Mouse (Mus musculus): ENCODE results near the gene Pyy. TPM values are rescaled to one million over a fixed set of nuclear protein-coding genes. Genes with fewer than 3 reads are reported as not detected.
A peak's percentile ranks its signal among the peaks of the same experiment; 100 is the strongest.

Pyy gene
- polyA plus RNA-seq (2016; fragmentation: Nextera tagmentation; extraction: Ambion mirVana) = not detected in 2 replicates

DNA sequence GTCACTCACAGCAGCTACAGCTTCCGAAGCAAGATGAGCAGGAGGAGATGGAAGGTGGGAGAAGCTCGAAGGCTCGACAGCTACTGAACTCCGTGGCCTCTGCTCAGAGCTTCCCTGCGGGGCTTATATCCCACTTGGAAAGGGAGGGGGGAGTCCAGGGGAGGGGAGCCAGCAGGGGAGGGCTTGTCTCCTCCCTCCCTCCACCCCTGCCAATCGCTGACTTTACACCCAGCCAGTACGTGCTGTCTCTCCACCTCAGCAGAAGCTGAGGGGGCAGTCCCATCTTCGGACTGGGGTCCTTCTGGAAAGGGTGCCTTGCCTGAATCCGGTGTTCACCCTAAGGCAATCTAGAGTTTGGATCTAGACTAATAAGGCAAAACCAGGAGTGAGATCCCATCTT, at the start of gene Pyy:
Pyy (minus strand) TSS at position 101 of the 400 bp plus-strand sequence.
- H3K27me3 ChIP-seq = peaks cover 66% of the 10 kb centered on the region
- no peaks in the 10 kb centered on the region for H3K36me3 ChIP-seq
- H3K9ac ChIP-seq (replicated peaks) = no peak within 1 kb of the TSS
- no peak for ATAC-seq (ENCODE audit: low FRiP score, low read depth)
- 12% methylated on average over 9 of the region's 9 CpGs for WGBS
- 0 out of 2 replicates have a peak within 1 kb of the TSS, but pooled peaks have one; percentile 9 for H3K4me3 ChIP-seq
- no peaks in the 10 kb centered on the region for H3K9me3 ChIP-seq
- no peak within 1 kb of the TSS for H3K27ac ChIP-seq (replicated peaks)
- peaks cover 3% of the 10 kb centered on the region; the same call in 1 of the 2 replicates for H3K4me1 ChIP-seq
- no peak within 1 kb of the TSS for H3K4me2 ChIP-seq (replicated peaks)

DNA sequence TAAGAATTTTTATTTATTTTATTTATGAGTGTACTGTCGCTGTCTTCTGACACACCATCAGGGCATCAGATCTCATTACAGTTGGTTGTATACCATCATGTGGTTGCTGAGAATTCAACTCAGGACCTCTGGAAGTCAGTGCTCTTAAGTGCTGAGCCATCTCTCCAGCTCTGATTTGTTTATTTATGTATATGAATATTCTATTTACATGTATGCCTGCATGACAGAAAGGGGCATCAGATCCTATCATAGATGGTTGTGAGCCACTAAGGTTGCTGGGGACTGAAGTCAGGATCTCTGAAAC, 49.1 kb upstream of the Pyy start:
- WGBS = 9% methylated on average over 1 of the region's 1 CpGs
- Histone ChIP-seq H3K9ac (replicated peaks) (no peak overlapping the region), H3K27ac (replicated peaks) (no peak overlapping the region), H3K4me2 (replicated peaks) (0 out of 2 replicates have a peak overlapping the region, but pooled peaks have one; percentile 89), H3K36me3 (peaks cover 30% of the 10 kb centered on the region), H3K9me3 (no peaks in the 10 kb centered on the region), H3K27me3 (no peaks in the 10 kb centered on the region), H3K4me1 (peaks cover 13% of the 10 kb centered on the region), H3K4me3 (no peak overlapping the region)
- 0 out of 2 replicates have a peak, but pooled peaks have one; percentile 2 for ATAC-seq (ENCODE audit: low FRiP score, low read depth)

DNA sequence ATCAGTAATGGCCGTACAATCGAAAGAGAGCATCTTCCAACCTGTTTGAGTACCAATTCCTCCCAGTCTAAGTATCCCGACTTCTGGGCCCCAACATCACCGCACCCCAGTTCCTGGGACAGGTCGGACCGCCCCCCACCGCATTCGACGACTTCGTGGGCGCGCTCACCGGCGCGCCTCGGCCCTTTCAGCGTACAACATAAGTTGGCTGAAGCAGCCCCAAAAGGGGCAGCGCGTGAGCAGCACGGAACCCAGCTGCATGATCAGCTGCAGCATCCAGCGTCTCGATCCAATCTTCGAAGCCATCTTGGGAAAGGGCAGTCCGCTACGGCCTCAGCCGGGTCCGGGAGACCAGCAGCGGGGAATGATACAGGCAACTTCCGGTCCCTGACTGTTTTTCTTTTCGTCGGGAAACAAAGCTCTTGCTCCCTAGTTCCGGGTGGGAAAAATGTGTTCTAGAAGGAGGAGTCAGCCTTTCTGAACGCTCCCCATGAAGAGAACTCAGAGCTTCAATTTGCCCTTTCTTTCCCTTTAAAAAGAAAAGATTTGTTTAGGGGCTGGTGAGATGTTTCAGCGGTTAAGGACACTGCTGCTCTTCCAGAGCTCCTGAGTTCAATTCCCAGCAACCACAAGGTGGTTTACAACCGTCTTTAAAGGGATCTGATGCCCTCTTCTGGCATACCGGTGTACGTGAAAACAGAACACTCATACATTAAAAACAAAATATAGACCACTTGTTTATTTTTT, 48.6 kb upstream of the Pyy start, which contains the start of gene Tmem101:
Tmem101 (minus strand) TSS at position 366 of the 747 bp plus-strand sequence.
- no peaks in the 10 kb centered on the region for H3K27me3 ChIP-seq
- under 1% methylated on average over 37 of the region's 37 CpGs for WGBS
- H3K4me3 ChIP-seq = peak within 1 kb of the TSS; percentile 63
- H3K9me3 ChIP-seq = no peaks in the 10 kb centered on the region
- peak; percentile 85 for ATAC-seq (ENCODE audit: low FRiP score, low read depth)
- peak within 1 kb of the TSS; percentile 89 for H3K4me2 ChIP-seq (replicated peaks)
- peak within 1 kb of the TSS; percentile 76 for H3K9ac ChIP-seq (replicated peaks)
- H3K4me1 ChIP-seq = peaks cover 13% of the 10 kb centered on the region
- H3K27ac ChIP-seq (replicated peaks) = peak within 1 kb of the TSS; percentile 72
- H3K36me3 ChIP-seq = peaks cover 26% of the 10 kb centered on the region

DNA sequence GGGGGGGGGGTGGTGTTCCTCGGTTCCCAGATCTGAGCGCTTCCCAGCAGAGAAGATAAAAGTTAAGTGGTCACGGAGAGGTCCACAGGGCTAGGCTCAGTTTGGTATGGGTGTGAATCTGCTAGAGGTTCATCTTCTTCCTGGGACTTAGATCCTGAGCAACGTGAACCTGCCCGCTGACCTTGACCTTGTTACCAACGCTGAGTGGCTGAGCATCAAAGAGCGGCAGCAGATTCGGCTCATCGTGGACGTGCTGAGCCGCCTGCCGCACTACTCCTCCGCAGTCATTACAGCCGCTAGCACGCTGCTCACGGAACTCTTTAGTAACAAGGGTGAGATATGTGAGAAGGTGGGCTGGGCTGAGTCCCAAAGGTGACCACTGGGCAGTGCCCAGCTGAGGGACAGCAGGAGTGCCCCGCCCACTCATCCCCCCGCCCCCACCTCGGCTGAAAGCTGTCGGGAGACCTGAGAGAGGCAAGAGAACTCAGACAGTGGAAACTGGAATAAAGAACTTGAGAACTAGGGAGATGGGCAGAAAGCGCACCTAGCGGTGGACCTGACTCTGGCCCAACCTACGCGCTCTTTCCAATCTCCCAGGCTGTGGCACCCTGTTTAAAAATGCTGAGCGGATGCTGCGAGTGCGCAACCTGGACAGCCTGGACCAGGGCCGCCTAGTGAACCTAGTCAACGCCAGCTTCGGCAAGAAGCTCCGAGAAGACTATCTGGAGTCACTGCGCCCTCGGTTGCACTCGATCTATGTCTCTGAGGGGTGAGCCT, 39.8 kb upstream of the Pyy start:
- Histone ChIP-seq H3K36me3 (0 out of 2 replicates have a peak, but pooled peaks cover under 1% of the 10 kb centered on the region), H3K27ac (replicated peaks) (no peak overlapping the region), H3K4me2 (replicated peaks) (no peak overlapping the region), H3K9me3 (no peaks in the 10 kb centered on the region), H3K27me3 (peaks cover 74% of the 10 kb centered on the region), H3K9ac (replicated peaks) (no peak overlapping the region), H3K4me1 (peaks cover 16% of the 10 kb centered on the region; the same call in 1 of the 2 replicates), H3K4me3 (no peak overlapping the region)
- 14% methylated on average over 34 of the region's 34 CpGs for WGBS
- no peak for ATAC-seq (ENCODE audit: low FRiP score, low read depth)

DNA sequence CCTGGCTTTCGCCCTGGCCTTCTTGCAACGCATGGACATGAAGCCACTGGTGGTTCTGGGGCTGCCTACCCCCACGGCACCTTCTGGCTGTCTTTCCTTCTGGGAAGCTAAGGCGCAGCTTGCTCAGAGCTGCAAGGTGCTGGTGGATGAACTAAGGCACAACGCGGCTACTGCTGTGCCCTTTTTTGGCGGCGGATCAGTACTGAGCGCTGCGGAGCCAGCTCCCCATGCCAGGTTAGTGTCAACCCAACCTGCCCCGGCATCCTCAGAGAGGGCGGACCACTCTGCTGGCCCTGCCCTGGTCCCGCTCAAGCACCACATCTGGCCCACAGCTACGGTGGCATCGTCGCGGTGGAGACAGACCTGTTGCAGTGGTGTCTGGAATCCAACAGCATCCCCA, 38.9 kb upstream of the Pyy start:
- WGBS = 10% methylated on average over 17 of the region's 17 CpGs
- Histone ChIP-seq H3K36me3 (no peaks in the 10 kb centered on the region), H3K9me3 (no peaks in the 10 kb centered on the region), H3K27ac (replicated peaks) (no peak overlapping the region), H3K4me1 (peaks cover 16% of the 10 kb centered on the region; the same call in 1 of the 2 replicates), H3K4me2 (replicated peaks) (no peak overlapping the region), H3K27me3 (peaks cover 78% of the 10 kb centered on the region), H3K4me3 (no peak overlapping the region), H3K9ac (replicated peaks) (no peak overlapping the region)
- ATAC-seq (ENCODE audit: low FRiP score, low read depth) = no peak

DNA sequence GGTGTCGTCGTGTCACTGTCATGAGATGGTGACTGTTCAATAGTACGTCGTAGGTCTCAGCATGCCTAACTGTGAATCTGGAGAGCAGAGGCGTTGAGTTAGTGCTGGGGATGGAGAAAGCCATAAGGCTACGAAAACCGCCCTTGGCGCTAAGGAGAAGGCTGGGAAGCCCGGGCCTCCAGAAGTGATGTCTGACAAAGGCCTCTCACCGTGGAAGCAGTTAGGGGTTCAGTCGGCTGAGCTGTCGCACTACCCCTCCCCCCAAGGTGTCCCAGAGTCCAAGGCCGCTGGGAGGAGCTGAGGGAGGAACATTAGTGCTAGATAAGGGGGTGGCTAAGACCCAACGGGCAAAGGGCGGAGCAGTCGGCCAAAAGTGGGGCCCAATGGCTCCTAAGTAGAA, 38.4 kb upstream of the Pyy start:
- H3K9ac ChIP-seq (replicated peaks) = no peak overlapping the region
- H3K36me3 ChIP-seq = no peaks in the 10 kb centered on the region
- H3K27me3 ChIP-seq = peaks cover 78% of the 10 kb centered on the region
- H3K4me1 ChIP-seq = peaks cover 16% of the 10 kb centered on the region; the same call in 1 of the 2 replicates
- peak overlapping the region; percentile 42 for H3K4me2 ChIP-seq (replicated peaks)
- no peak overlapping the region for H3K27ac ChIP-seq (replicated peaks)
- 4% methylated on average over 16 of the region's 16 CpGs for WGBS
- no peak overlapping the region for H3K4me3 ChIP-seq
- ATAC-seq (ENCODE audit: low FRiP score, low read depth) = no peak
- no peaks in the 10 kb centered on the region for H3K9me3 ChIP-seq

DNA sequence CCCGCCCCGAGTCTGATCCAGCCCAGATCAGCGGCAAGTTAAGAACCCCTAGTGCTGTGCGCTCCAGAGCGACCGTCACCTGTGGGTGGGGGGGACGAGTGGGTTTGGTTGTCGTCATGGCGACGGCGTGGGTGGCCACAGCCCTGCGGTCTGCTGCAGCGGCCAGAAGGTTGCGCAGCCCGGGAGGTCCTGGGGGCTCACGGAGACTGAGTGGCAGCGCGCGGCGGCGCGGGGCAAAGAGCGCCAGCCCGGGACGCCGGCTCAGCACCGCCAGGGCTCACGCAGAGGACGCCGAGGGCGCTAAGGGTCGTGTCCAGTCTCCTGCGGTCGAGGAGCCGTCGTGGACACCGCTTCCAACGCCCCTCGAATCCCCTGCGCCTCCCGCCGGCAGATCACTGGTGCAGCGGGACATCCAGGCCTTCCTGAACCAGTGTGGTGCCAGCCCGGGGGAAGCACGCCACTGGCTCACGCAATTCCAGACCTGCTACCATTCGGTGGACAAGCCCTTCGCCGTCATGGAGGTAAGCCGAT, 37.9 kb upstream of the Pyy start, which contains the start of gene Nags:
Nags (plus strand) TSS at position 43 of the 531 bp plus-strand sequence.
- Histone ChIP-seq H3K27ac (replicated peaks) (no peak within 1 kb of the TSS), H3K9me3 (no peaks in the 10 kb centered on the region), H3K4me2 (replicated peaks) (peak within 1 kb of the TSS; percentile 42), H3K4me1 (peaks cover 16% of the 10 kb centered on the region; the same call in 1 of the 2 replicates), H3K4me3 (peak within 1 kb of the TSS; percentile 27), H3K36me3 (no peaks in the 10 kb centered on the region), H3K9ac (replicated peaks) (0 out of 2 replicates have a peak within 1 kb of the TSS, but pooled peaks have one; percentile 11), H3K27me3 (peaks cover 78% of the 10 kb centered on the region)
- 1% methylated on average over 46 of the region's 50 CpGs for WGBS
- no peak for ATAC-seq (ENCODE audit: low FRiP score, low read depth)

DNA sequence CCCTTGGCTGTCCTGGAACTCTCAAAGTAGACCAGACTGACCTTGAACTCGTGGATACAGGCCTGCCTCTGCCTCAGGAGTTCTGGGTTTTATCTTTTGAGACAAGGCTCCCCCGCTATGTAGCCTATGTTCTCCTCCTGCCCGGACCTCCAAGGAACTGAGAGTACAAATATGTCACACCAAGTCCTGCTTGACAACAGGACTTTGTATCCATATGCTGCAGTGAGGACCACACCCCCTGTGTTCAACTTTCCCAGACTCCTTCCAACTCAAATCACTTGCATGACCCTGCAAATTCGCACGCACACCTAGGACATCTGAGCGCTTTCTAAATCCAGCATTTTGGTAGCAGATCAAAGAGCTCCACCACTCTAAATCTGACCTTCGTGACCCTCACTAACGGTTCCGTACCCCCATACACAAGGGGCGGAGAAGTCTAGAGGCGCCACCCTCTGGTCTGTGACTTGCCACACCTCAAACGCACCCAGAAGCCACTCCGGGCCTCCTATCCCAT, 37.4 kb upstream of the Pyy start:
- H3K4me2 ChIP-seq (replicated peaks) = peak overlapping the region; percentile 42
- peaks cover 16% of the 10 kb centered on the region; the same call in 1 of the 2 replicates for H3K4me1 ChIP-seq
- H3K36me3 ChIP-seq = no peaks in the 10 kb centered on the region
- H3K9me3 ChIP-seq = no peaks in the 10 kb centered on the region
- no peak overlapping the region for H3K9ac ChIP-seq (replicated peaks)
- H3K27ac ChIP-seq (replicated peaks) = no peak overlapping the region
- 25% methylated on average over 13 of the region's 13 CpGs for WGBS
- no peak for ATAC-seq (ENCODE audit: low FRiP score, low read depth)
- H3K4me3 ChIP-seq = peak overlapping the region; percentile 27; the same call in 1 of the 2 replicates
- peaks cover 78% of the 10 kb centered on the region for H3K27me3 ChIP-seq

DNA sequence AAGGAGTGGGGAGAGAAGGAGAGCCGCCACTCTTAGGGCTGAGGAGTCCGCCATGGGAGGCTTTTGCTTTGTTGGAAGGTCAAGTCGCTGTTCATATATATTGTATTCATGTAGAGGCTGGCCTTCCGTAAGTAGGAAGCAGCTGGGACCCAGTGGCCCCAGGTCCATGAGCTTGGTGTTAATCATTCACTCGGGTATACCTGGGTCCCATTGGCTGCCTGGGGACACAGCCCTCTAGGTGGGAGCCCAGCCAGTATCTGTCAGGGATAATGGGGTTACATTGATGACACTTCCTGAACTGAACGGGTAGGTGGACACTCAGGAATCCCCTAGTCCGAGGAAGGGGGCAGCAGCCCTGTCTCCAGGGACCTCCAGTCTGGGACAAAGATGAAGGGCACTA, 34.7 kb upstream of the Pyy start:
- Histone ChIP-seq H3K27ac (replicated peaks) (no peak overlapping the region), H3K36me3 (no peaks in the 10 kb centered on the region), H3K4me2 (replicated peaks) (no peak overlapping the region), H3K27me3 (peaks cover 60% of the 10 kb centered on the region), H3K4me1 (peaks cover 16% of the 10 kb centered on the region; the same call in 1 of the 2 replicates), H3K9me3 (no peaks in the 10 kb centered on the region), H3K9ac (replicated peaks) (no peak overlapping the region), H3K4me3 (no peak overlapping the region)
- 70% methylated on average over 7 of the region's 7 CpGs for WGBS
- no peak for ATAC-seq (ENCODE audit: low FRiP score, low read depth)

DNA sequence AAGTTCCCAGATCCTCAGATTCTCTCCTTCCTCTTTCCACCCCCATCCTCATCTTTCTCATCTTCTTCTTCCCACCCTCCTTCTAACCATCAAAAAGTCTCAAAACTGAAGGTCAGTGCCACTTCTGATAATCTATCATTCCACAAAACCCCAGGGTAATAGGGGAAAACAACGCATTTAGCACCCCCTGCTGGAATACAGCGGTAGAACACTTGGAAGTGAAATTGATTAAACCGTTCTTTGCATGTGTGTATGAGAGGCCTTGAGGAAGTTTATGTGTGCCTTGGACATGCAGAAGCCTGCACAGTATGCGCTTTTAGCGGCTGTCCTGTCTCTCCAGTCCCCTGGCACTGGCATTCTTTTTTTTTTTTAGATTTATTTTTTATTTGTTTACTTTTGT, 32.9 kb upstream of the Pyy start:
- Histone ChIP-seq H3K36me3 (no peaks in the 10 kb centered on the region), H3K9me3 (no peaks in the 10 kb centered on the region), H3K9ac (replicated peaks) (no peak overlapping the region), H3K27me3 (peaks cover 48% of the 10 kb centered on the region), H3K4me1 (peaks cover 3% of the 10 kb centered on the region; the same call in 1 of the 2 replicates), H3K4me2 (replicated peaks) (no peak overlapping the region), H3K27ac (replicated peaks) (no peak overlapping the region), H3K4me3 (no peak overlapping the region)
- 5% methylated on average over 5 of the region's 5 CpGs for WGBS
- ATAC-seq (ENCODE audit: low FRiP score, low read depth) = no peak

DNA sequence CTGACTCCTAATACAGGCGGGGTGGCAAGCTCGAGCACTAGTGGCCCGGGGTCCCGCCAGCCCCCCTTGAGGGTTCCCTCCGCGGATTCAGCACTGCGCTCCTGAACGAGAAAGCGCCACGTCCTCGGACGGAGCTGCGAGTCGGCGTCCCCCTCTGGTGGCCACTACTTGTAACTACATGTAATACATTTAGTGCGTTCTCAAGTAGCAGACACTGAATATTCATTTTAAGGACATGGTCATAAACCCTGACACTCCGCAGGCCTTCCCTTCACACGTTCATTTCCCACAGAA, 30.8 kb upstream of the Pyy start:
- Histone ChIP-seq H3K4me3 (peak overlapping the region; percentile 12; the same call in 1 of the 2 replicates), H3K9ac (replicated peaks) (no peak overlapping the region), H3K27me3 (peaks cover 32% of the 10 kb centered on the region)

More for the DNA sequence above, 30.8 kb upstream of the Pyy start:
- Histone ChIP-seq H3K9me3 (no peaks in the 10 kb centered on the region), H3K27ac (replicated peaks) (no peak overlapping the region), H3K4me1 (peaks cover 9% of the 10 kb centered on the region), H3K36me3 (no peaks in the 10 kb centered on the region), H3K4me2 (replicated peaks) (peak overlapping the region; percentile 47)
- under 1% methylated on average over 18 of the region's 18 CpGs for WGBS
- 0 out of 2 replicates have a peak, but pooled peaks have one; percentile 44 for ATAC-seq (ENCODE audit: low FRiP score, low read depth)

Data from midbrain, embryonic 12.5 days (tissue).